In the genomic region with DNA sequence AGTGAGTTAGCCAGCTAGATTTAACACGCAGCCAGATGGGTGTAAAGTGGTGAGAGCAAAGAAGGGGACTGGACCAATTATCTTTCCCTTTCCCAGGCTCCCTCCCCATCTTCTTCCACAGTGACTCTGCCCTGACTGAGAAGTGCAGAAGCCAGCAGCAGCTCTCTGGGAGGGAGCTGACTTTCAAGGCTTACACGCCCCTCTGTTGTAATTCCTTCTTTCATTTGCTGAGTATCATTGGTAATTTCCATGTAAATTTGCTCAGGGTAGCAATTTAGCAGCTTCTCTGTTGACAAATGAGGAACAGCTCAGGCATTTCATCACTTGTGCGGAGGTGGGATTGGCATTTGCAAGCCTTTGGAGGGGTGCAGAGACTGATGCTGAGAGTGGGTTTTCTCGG, we compare ENCODE assay signal across 17 mouse cellular contexts.
DNase-seq lines count a peak whose midpoint lies in the region; ATAC-seq lines count a peak whose summit lies in the region.
"Had no signal": no experiment of that assay in that cellular context is flagged by ENCODE, and none has a peak within 500 bp of the region (broad histone marks: within the 10 kb centered on the region; RNA-seq: fewer than 3 reads in every experiment).

No protein-coding gene starts in this region.

- H3K9me3 ChIP-seq in neural tube, embryonic 14.5 days (ENCODE audit: control insufficient read depth, low read length) = no peaks in the 10 kb centered on the region
- H3K9me3 ChIP-seq: embryonic facial prominence, embryonic 13.5 days; heart, embryonic 10.5 days; limb, embryonic 12.5 days had no signal

- 3% methylated on average over 4 of the region's 4 CpGs for WGBS in neural tube, embryonic 14.5 days

- H3K4me3 ChIP-seq in neural tube, embryonic 14.5 days (ENCODE audit: low read depth, low read length) = no peak overlapping the region
- H3K4me3 ChIP-seq: embryonic facial prominence, embryonic 13.5 days; heart, embryonic 10.5 days; limb, embryonic 12.5 days had no signal

- no peaks in the 10 kb centered on the region for H3K27me3 ChIP-seq in neural tube, embryonic 14.5 days (ENCODE audit: control insufficient read depth, insufficient read depth, low read length)
- H3K27me3 ChIP-seq: embryonic facial prominence, embryonic 13.5 days; limb, embryonic 12.5 days had no signal

- H3K36me3 ChIP-seq in neural tube, embryonic 14.5 days (ENCODE audit: control insufficient read depth, insufficient read depth, low read length) = no peaks in the 10 kb centered on the region
- H3K36me3 ChIP-seq: embryonic facial prominence, embryonic 13.5 days; heart, embryonic 10.5 days; limb, embryonic 12.5 days had no signal

- H3K9ac ChIP-seq in neural tube, embryonic 14.5 days (replicated peaks; ENCODE audit: low read depth, low read length) = no peak overlapping the region
- H3K9ac ChIP-seq: embryonic facial prominence, embryonic 13.5 days; limb, embryonic 12.5 days; liver, postnatal 0 days had no signal

- H3K4me1 ChIP-seq in neural tube, embryonic 14.5 days (ENCODE audit: control insufficient read depth, insufficient read depth, low read length) = peaks cover 6% of the 10 kb centered on the region; the same call in 1 of the 2 replicates
- H3K4me1 ChIP-seq: embryonic facial prominence, embryonic 13.5 days; heart, embryonic 10.5 days had no signal

- no peak overlapping the region for H3K4me2 ChIP-seq in neural tube, embryonic 14.5 days (ENCODE audit: low read depth, low read length)
- H3K4me2 ChIP-seq: embryonic facial prominence, embryonic 13.5 days; limb, embryonic 12.5 days had no signal

- ATAC-seq in frontal cortex, adult (ENCODE audit: low TSS enrichment) = peak; percentile 91
- ATAC-seq in neural tube, embryonic 14.5 days (ENCODE audit: low read depth) = peak; percentile 34; the same call in 1 of the 2 replicates
- ATAC-seq: intestine, postnatal 0 days; liver, postnatal 0 days had no signal

- no peak for DNase-seq in frontal cortex, postnatal 25 days (ENCODE audit: low spot score in 2 of 2)
- DNase-seq in right cerebral cortex, adult 18-20 months = peak; percentile 51
- no peak for DNase-seq in right cerebral cortex, postnatal 36 days (ENCODE audit: low spot score in 2 of 2)
- DNase-seq in ovary, postnatal 36 days (ENCODE audit: low spot score) = no peak
- no peak for DNase-seq in kidney, adult 11 months
- no peak for DNase-seq in T-cell, adult 2 months (ENCODE audit: low spot score)
- DNase-seq: cerebellum, adult 9-10 months; kidney, postnatal 4 days; liver, postnatal 0 days; lung, postnatal 4 days; thymus, postnatal 36 days had no signal

- H3K27ac ChIP-seq in neural tube, embryonic 14.5 days (ENCODE audit: low read depth, low read length) = no peak overlapping the region
- H3K27ac ChIP-seq: embryonic facial prominence, embryonic 13.5 days; heart, embryonic 10.5 days; limb, embryonic 12.5 days had no signal
